8 mouse cellular contexts compared by ENCODE assay signal in genomic region chr13:93191831-93192645, GRCm38 (mm10). TPM values are rescaled to one million over a fixed set of nuclear protein-coding genes. Genes with fewer than 3 reads are reported as not detected.
DNase-seq lines count a peak whose midpoint lies in the region; ATAC-seq and TF ChIP-seq lines count a peak whose summit lies in the region.

Gene Tent2, minus strand, starts transcription at chr13:93192385.

- peak within 1 kb of the TSS; percentile 98 for H3K9ac ChIP-seq in embryonic facial prominence, embryonic 14.5 days (ENCODE audit: low read depth, low read length)
- H3K9ac ChIP-seq in heart, adult 2 months (ENCODE audit: low read depth, low read length): peak within 1 kb of the TSS; percentile 89
- peak within 1 kb of the TSS; percentile 97 for H3K9ac ChIP-seq in limb, embryonic 13.5 days
- peak within 1 kb of the TSS; percentile 95 for H3K9ac ChIP-seq in midbrain, embryonic 16.5 days (ENCODE audit: low read depth, low read length)

- DNase-seq in 3T3-L1 (ENCODE audit: low read depth, low spot score): peak; percentile 97
- peak; percentile 76 to 84 for DNase-seq in adrenal gland, postnatal 4 days (ENCODE audit: low spot score in 2 of 2)
- DNase-seq in embryonic facial prominence, embryonic 14.5 days (ENCODE audit: low spot score): peak; percentile 98
- peak; percentile 92 to 98 for DNase-seq in heart, adult 2 months
- DNase-seq in kidney, adult 8-10 months: peak; percentile 94 to 97
- DNase-seq in spleen, postnatal 10 days (ENCODE audit: low spot score in 2 of 2): peak; percentile 81 to 93

- under 1% methylated on average over 61 of the region's 72 CpGs for WGBS in embryonic facial prominence, embryonic 14.5 days
- WGBS in heart, adult 2 months: under 1% methylated on average over 70 of the region's 72 CpGs
- under 1% methylated on average over 70 of the region's 72 CpGs for WGBS in limb, embryonic 13.5 days
- under 1% methylated on average over 71 of the region's 72 CpGs for WGBS in midbrain, embryonic 16.5 days

- peak within 1 kb of the TSS; percentile 98 for H3K4me3 ChIP-seq in embryonic facial prominence, embryonic 14.5 days (ENCODE audit: low read depth, low read length)
- H3K4me3 ChIP-seq in heart, adult 2 months: peak within 1 kb of the TSS; percentile 98
- H3K4me3 ChIP-seq in limb, embryonic 13.5 days: peak within 1 kb of the TSS; percentile 97
- peak within 1 kb of the TSS; percentile 99 for H3K4me3 ChIP-seq in midbrain, embryonic 16.5 days (ENCODE audit: low read depth, low read length)

- H3K9me3 ChIP-seq in embryonic facial prominence, embryonic 14.5 days (ENCODE audit: control insufficient read depth, low read length): no peaks in the 10 kb centered on the region
- H3K9me3 ChIP-seq in limb, embryonic 13.5 days: no peaks in the 10 kb centered on the region
- H3K9me3 ChIP-seq in midbrain, embryonic 16.5 days (replicated peaks; ENCODE audit: control insufficient read depth, low read length, poor library complexity, severe bottlenecking): no peaks in the 10 kb centered on the region

- intact Hi-C loops in heart, adult 2 months (cut with DNase I): loop anchor here (5.0 kb wide), 3 partner anchors 100 to 305 kb away; partner anchors contain the start of gene Jmy

- peak within 1 kb of the TSS; percentile 80 for H3K4me2 ChIP-seq in embryonic facial prominence, embryonic 14.5 days (ENCODE audit: low read depth, low read length)
- H3K4me2 ChIP-seq in limb, embryonic 13.5 days (replicated peaks): peak within 1 kb of the TSS; percentile 79
- H3K4me2 ChIP-seq in midbrain, embryonic 16.5 days (ENCODE audit: low read length): peak within 1 kb of the TSS; percentile 76

- H3K79me2 ChIP-seq in heart, adult 2 months (replicated peaks; ENCODE audit: control insufficient read depth, insufficient read depth, low read length): peaks cover 2% of the 10 kb centered on the region; the same call in 1 of the 2 replicates

- peak within 1 kb of the TSS; percentile 97 for H3K27ac ChIP-seq in embryonic facial prominence, embryonic 14.5 days (replicated peaks; ENCODE audit: low read depth, low read length)
- peak within 1 kb of the TSS; percentile 91 for H3K27ac ChIP-seq in heart, adult 2 months
- peak within 1 kb of the TSS; percentile 97 for H3K27ac ChIP-seq in limb, embryonic 13.5 days
- H3K27ac ChIP-seq in midbrain, embryonic 16.5 days (ENCODE audit: low read length): peak within 1 kb of the TSS; percentile 91

- peak; percentile 92 for TF ChIP-seq POLR2A in heart, adult 2 months (IDR thresholded peaks at IDR 0.05; ENCODE audit: insufficient read depth, low read depth, low read length)

- ATAC-seq in embryonic facial prominence, embryonic 14.5 days (ENCODE audit: low read depth): peak; percentile 99
- peak; percentile 99 for ATAC-seq in limb, embryonic 13.5 days (ENCODE audit: low FRiP score, low read depth)
- ATAC-seq in midbrain, embryonic 16.5 days: peak; percentile 100

- peaks cover 15% of the 10 kb centered on the region for H3K4me1 ChIP-seq in embryonic facial prominence, embryonic 14.5 days (ENCODE audit: control insufficient read depth, insufficient read depth, low read length)
- H3K4me1 ChIP-seq in heart, adult 2 months (ENCODE audit: control insufficient read depth, insufficient read depth, low read length): peaks cover 9% of the 10 kb centered on the region
- peaks cover 18% of the 10 kb centered on the region for H3K4me1 ChIP-seq in limb, embryonic 13.5 days
- H3K4me1 ChIP-seq in midbrain, embryonic 16.5 days (ENCODE audit: control insufficient read depth, insufficient read depth, low read length): peaks cover 18% of the 10 kb centered on the region

- TF ChIP-seq EP300 in heart, adult 2 months (IDR thresholded peaks at IDR 0.05; ENCODE audit: insufficient read depth, low read depth, low read length): peak; percentile 79; the same call in 1 of the 2 replicates

- H3K27me3 ChIP-seq in embryonic facial prominence, embryonic 14.5 days (replicated peaks; ENCODE audit: control insufficient read depth, insufficient read depth, low read length): no peaks in the 10 kb centered on the region
- H3K27me3 ChIP-seq in heart, adult 2 months (ENCODE audit: control insufficient read depth, insufficient read depth, low read length): no peaks in the 10 kb centered on the region
- H3K27me3 ChIP-seq in limb, embryonic 13.5 days: no peaks in the 10 kb centered on the region
- H3K27me3 ChIP-seq in midbrain, embryonic 16.5 days (ENCODE audit: control insufficient read depth, insufficient read depth, low read depth, low read length): no peaks in the 10 kb centered on the region

- TF ChIP-seq CTCF in heart, adult 2 months (IDR thresholded peaks at IDR 0.05): peak; percentile 24; the same call in 1 of the 2 replicates

- H3K36me3 ChIP-seq in embryonic facial prominence, embryonic 14.5 days (ENCODE audit: control insufficient read depth, insufficient read depth, low read length): no peaks in the 10 kb centered on the region
- H3K36me3 ChIP-seq in heart, adult 2 months (ENCODE audit: control insufficient read depth, insufficient read depth, low read length): peaks cover 13% of the 10 kb centered on the region
- peaks cover 3% of the 10 kb centered on the region; the same call in 1 of the 2 replicates for H3K36me3 ChIP-seq in limb, embryonic 13.5 days
- H3K36me3 ChIP-seq in midbrain, embryonic 16.5 days (ENCODE audit: control insufficient read depth, insufficient read depth, low read length): no peaks in the 10 kb centered on the region

RNA-seq across cellular contexts. Expression of gene Tent2, which starts in this region (rescaled TPM):
- total RNA-seq in adrenal gland, postnatal 4 days (2021): 10 to 100 TPM; 56.7 to 58.5 TPM
- 70.8 and 79.5 TPM in 2 replicates for polyA plus RNA-seq in embryonic facial prominence, embryonic 14.5 days (2014; fragmentation: Nextera tagmentation; extraction: Ambion mirVana)
- 10 to 100 TPM; 13.1 to 14.6 TPM for total RNA-seq in heart, adult 2 months (2021)
- polyA plus RNA-seq in heart, adult 2 months (2012; rRNA removed): 9.7 and 20.8 TPM in 2 replicates
- polyA plus RNA-seq in limb, embryonic 13.5 days (2015; fragmentation: Nextera tagmentation; extraction: Ambion mirVana): 72.1 and 76.7 TPM in 2 replicates
- 32.9 and 39.2 TPM in 2 replicates for polyA plus RNA-seq in midbrain, embryonic 16.5 days (2015; fragmentation: Nextera tagmentation; extraction: Ambion mirVana)

Comparison
In these comparisons a context has a peak if more than half of its experiments do, and no peak if none do; other contexts are left out.
1. Peak in every context shown above with its lines: DNase-seq, ATAC-seq, H3K4me3 ChIP-seq and H3K27ac ChIP-seq.